Mouse (Mus musculus) kidney, adult 2 months (tissue): Measurements from ENCODE around the gene Paox.
"Not testable (repeated sequence)": the region's sequence is repeated elsewhere in the genome, so short reads cannot be mapped to it uniquely, and the experiment has no call there.

Experiments used
- CTCF ChIP-seq: fragments of 200-500 bp; conservative IDR thresholded peaks from 2 replicates; pipeline ENCODE4 v1.5.1; 2011; ENCODE audit warnings: low read depth, mild to moderate bottlenecking, control low read depth, low read length, moderate library complexity, mixed read lengths; ENCODE audit not compliant: insufficient read depth, insufficient read length
- POLR2A ChIP-seq: fragments of 200-500 bp; IDR thresholded peaks from one replicate; pipeline ENCODE4 v1.6.1; 2011; ENCODE audit warnings: low read depth, low read length, control low read depth

DNA sequence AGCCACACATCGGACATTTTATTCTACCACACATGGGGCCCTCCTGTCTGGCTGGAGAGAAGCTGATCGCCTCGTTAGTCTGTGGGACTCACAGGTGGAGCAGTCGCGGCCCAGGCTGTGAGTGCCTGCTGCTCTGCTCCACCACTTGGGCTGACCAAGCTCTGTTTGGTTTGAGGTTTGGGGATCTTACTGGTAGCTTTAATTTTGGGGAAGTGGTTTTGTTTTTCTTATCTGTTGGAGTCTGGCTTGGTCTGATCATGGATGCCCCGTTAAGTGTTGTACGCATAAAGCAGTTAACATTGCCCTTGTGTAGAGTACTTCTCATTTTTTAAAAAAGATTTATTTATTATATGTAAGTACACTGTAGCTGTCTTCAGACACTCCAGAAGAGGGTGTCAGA, 18.4 kb downstream of the Paox start:
- not testable (repeated sequence) for TF ChIP-seq CTCF, POLR2A
